Mouse (Mus musculus): ENCODE measurements around the gene Faah.

DNA sequence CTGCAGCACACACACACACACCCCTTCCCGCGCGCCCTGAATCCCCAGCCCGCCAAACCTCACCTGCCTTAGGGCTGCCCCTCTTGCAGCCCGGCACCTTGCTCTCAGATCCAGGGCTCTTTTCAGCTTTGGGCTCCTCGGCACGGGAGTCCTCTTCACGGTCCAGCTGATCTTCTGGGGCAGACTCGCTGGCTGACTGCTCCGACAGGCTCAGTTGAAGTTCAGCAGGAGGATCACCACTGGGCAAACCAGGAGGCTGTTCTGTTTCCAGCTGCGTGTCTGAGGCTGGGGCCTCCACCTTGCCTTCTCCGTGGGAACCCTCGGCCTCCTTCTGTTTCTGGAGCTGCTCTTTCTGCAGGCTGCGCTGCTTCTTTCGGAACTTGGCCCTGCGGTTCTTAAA lies 97.8 kb downstream of the Faah start:
- TF ChIP-seq GATA1 (IDR thresholded peaks at IDR 0.05; ENCODE audit: low read length) = no peak
- no peak for TF ChIP-seq TAL1 (IDR thresholded peaks at IDR 0.05; ENCODE audit: low read length)
